Mouse (Mus musculus): ENCODE results near the gene Rtp1.

GRCm38 (mm10) chr16:23472046-23472445 is 43.1 kb downstream of the Rtp1 start:
- TF ChIP-seq CTCF (IDR thresholded peaks at IDR 0.05; ENCODE audit: low read depth, low read length), result no peak
- TF ChIP-seq GATA2 (IDR thresholded peaks at IDR 0.05; ENCODE audit: borderline replicate concordance, low read depth, low read length), result no peak
- TF ChIP-seq GATA1 (IDR thresholded peaks at IDR 0.05; ENCODE audit: borderline replicate concordance, low read length), result no peak
